ENCODE assay signal across 15 mouse cellular contexts in genomic region chr12:30598955-30599354, GRCm38 (mm10). TPM values are rescaled to one million over a fixed set of nuclear protein-coding genes. Genes with fewer than 3 reads are reported as not detected.
DNase-seq lines count a peak whose midpoint lies in the region; ATAC-seq and TF ChIP-seq lines count a peak whose summit lies in the region.
"Had no signal": no experiment of that assay in that cellular context is flagged by ENCODE, and none has a peak within 500 bp of the region (broad histone marks: within the 10 kb centered on the region; RNA-seq: fewer than 3 reads in every experiment).

No protein-coding gene starts in this region.

- no peak overlapping the region for H3K9ac ChIP-seq in hindbrain, postnatal 0 days (replicated peaks; ENCODE audit: low read length)
- H3K9ac ChIP-seq in hindbrain, embryonic 12.5 days = no peak overlapping the region
- H3K9ac ChIP-seq in midbrain, postnatal 0 days (replicated peaks; ENCODE audit: low read length, poor library complexity, severe bottlenecking) = no peak overlapping the region
- H3K9ac ChIP-seq in midbrain, embryonic 13.5 days (replicated peaks) = no peak overlapping the region
- H3K9ac ChIP-seq: forebrain, embryonic 13.5 days; intestine, embryonic 15.5 days; kidney, embryonic 15.5 days; lung, embryonic 15.5 days; neural tube, embryonic 15.5 days had no signal

- no peaks in the 10 kb centered on the region for H3K9me3 ChIP-seq in hindbrain, postnatal 0 days (ENCODE audit: low read length)
- H3K9me3 ChIP-seq in hindbrain, embryonic 12.5 days (replicated peaks) = no peaks in the 10 kb centered on the region
- no peaks in the 10 kb centered on the region for H3K9me3 ChIP-seq in midbrain, postnatal 0 days (ENCODE audit: low read length)
- H3K9me3 ChIP-seq in midbrain, embryonic 13.5 days = no peaks in the 10 kb centered on the region
- H3K9me3 ChIP-seq: forebrain, embryonic 13.5 days; intestine, embryonic 15.5 days; kidney, embryonic 15.5 days; lung, embryonic 15.5 days; neural tube, embryonic 15.5 days had no signal

- no peaks in the 10 kb centered on the region for H3K4me1 ChIP-seq in hindbrain, postnatal 0 days (ENCODE audit: insufficient read depth, low read length)
- H3K4me1 ChIP-seq in hindbrain, embryonic 12.5 days = 0 out of 2 replicates have a peak, but pooled peaks cover 2% of the 10 kb centered on the region
- no peaks in the 10 kb centered on the region for H3K4me1 ChIP-seq in midbrain, postnatal 0 days (ENCODE audit: insufficient read depth, low read length)
- no peaks in the 10 kb centered on the region for H3K4me1 ChIP-seq in midbrain, embryonic 13.5 days (replicated peaks)
- H3K4me1 ChIP-seq: forebrain, embryonic 13.5 days; intestine, embryonic 15.5 days; kidney, embryonic 15.5 days; neural tube, embryonic 15.5 days had no signal

- H3K4me3 ChIP-seq in hindbrain, postnatal 0 days (ENCODE audit: low read length) = no peak overlapping the region
- H3K4me3 ChIP-seq in hindbrain, embryonic 12.5 days = no peak overlapping the region
- no peak overlapping the region for H3K4me3 ChIP-seq in midbrain, postnatal 0 days (ENCODE audit: low read depth, low read length)
- no peak overlapping the region for H3K4me3 ChIP-seq in midbrain, embryonic 13.5 days (replicated peaks)
- H3K4me3 ChIP-seq: forebrain, embryonic 13.5 days; intestine, embryonic 15.5 days; kidney, embryonic 15.5 days; lung, embryonic 15.5 days; neural tube, embryonic 15.5 days had no signal

- 0 out of 2 replicates have a peak, but pooled peaks have one; percentile 13 for ATAC-seq in hindbrain, postnatal 0 days
- no peak for ATAC-seq in hindbrain, embryonic 12.5 days (ENCODE audit: low FRiP score)
- no peak for ATAC-seq in midbrain, postnatal 0 days (ENCODE audit: low FRiP score)
- no peak for ATAC-seq in midbrain, embryonic 13.5 days
- ATAC-seq: forebrain, embryonic 13.5 days; intestine, embryonic 15.5 days had no signal

- H3K27ac ChIP-seq in hindbrain, postnatal 0 days = no peak overlapping the region
- no peak overlapping the region for H3K27ac ChIP-seq in hindbrain, embryonic 12.5 days
- no peak overlapping the region for H3K27ac ChIP-seq in midbrain, postnatal 0 days (ENCODE audit: low read depth, low read length)
- H3K27ac ChIP-seq in midbrain, embryonic 13.5 days = no peak overlapping the region
- H3K27ac ChIP-seq: forebrain, embryonic 13.5 days; intestine, embryonic 15.5 days; kidney, embryonic 15.5 days; neural tube, embryonic 15.5 days had no signal

- no peaks in the 10 kb centered on the region for H3K27me3 ChIP-seq in hindbrain, postnatal 0 days (ENCODE audit: insufficient read depth, low read length)
- 0 out of 2 replicates have a peak, but pooled peaks cover 3% of the 10 kb centered on the region for H3K27me3 ChIP-seq in hindbrain, embryonic 12.5 days
- H3K27me3 ChIP-seq in midbrain, postnatal 0 days (ENCODE audit: insufficient read depth, low read length) = no peaks in the 10 kb centered on the region
- no peaks in the 10 kb centered on the region for H3K27me3 ChIP-seq in midbrain, embryonic 13.5 days
- H3K27me3 ChIP-seq: forebrain, embryonic 13.5 days; intestine, embryonic 15.5 days; lung, embryonic 15.5 days; neural tube, embryonic 15.5 days had no signal

- H3K4me2 ChIP-seq in hindbrain, postnatal 0 days (ENCODE audit: low read depth, low read length) = no peak overlapping the region
- H3K4me2 ChIP-seq in hindbrain, embryonic 12.5 days (replicated peaks) = no peak overlapping the region
- H3K4me2 ChIP-seq in midbrain, postnatal 0 days (ENCODE audit: low read depth, low read length, poor library complexity, severe bottlenecking) = no peak overlapping the region
- H3K4me2 ChIP-seq in midbrain, embryonic 13.5 days (replicated peaks) = no peak overlapping the region
- H3K4me2 ChIP-seq: forebrain, embryonic 13.5 days; intestine, embryonic 15.5 days; kidney, embryonic 15.5 days; liver, embryonic 11.5 days; lung, embryonic 15.5 days; neural tube, embryonic 15.5 days had no signal

- 34% methylated on average over 3 of the region's 3 CpGs for WGBS in hindbrain, postnatal 0 days
- 59% methylated on average over 3 of the region's 3 CpGs for WGBS in hindbrain, embryonic 12.5 days
- WGBS in midbrain, postnatal 0 days = 49% methylated on average over 3 of the region's 3 CpGs
- 69% methylated on average over 3 of the region's 3 CpGs for WGBS in midbrain, embryonic 13.5 days

- TF ChIP-seq POLR2A in brain, embryonic 14.5 days (IDR thresholded peaks at IDR 0.05; ENCODE audit: borderline replicate concordance, extremely low read depth, insufficient read depth, insufficient read length, poor library complexity, severe bottlenecking) = no peak

- DNase-seq in hindbrain, postnatal 0 days (ENCODE audit: low spot score) = peak; percentile 48
- DNase-seq in midbrain, postnatal 0 days (ENCODE audit: low spot score) = peak; percentile 43
- DNase-seq in brain, embryonic 14.5 days (ENCODE audit: low read depth) = peak; percentile 53
- DNase-seq in yolk sac, embryonic 10.5 days (ENCODE audit: low spot score) = no peak
- no peak for DNase-seq in embryo, embryonic 9.5 days (ENCODE audit: extremely low spot score)
- DNase-seq: adrenal gland, adult 2 months; cerebellum, adult 11-12 months had no signal

- TF ChIP-seq CTCF in hindbrain, postnatal 0 days (IDR thresholded peaks at IDR 0.05; ENCODE audit: low read depth) = no peak
- no peak for TF ChIP-seq CTCF in midbrain, postnatal 0 days (IDR thresholded peaks at IDR 0.05)
- no peak for TF ChIP-seq CTCF in brain, embryonic 14.5 days (IDR thresholded peaks at IDR 0.05; ENCODE audit: borderline replicate concordance, extremely low read depth, insufficient read depth, insufficient read length)

- H3K36me3 ChIP-seq in hindbrain, postnatal 0 days (ENCODE audit: insufficient read depth, low read length) = no peaks in the 10 kb centered on the region
- H3K36me3 ChIP-seq in hindbrain, embryonic 12.5 days = no peaks in the 10 kb centered on the region
- no peaks in the 10 kb centered on the region for H3K36me3 ChIP-seq in midbrain, postnatal 0 days (ENCODE audit: insufficient read depth, low read length)
- no peaks in the 10 kb centered on the region for H3K36me3 ChIP-seq in midbrain, embryonic 13.5 days
- H3K36me3 ChIP-seq: intestine, embryonic 15.5 days; kidney, embryonic 15.5 days; lung, embryonic 15.5 days; neural tube, embryonic 15.5 days had no signal

RNA-seq across cellular contexts. Expression of gene Tmem18, which starts 14.7 kb away (rescaled TPM):
- total RNA-seq in hindbrain, postnatal 0 days (2014; rRNA removed) = 40.7 and 44.5 TPM in 2 replicates
- 40.2 and 40.4 TPM in 2 replicates for polyA plus RNA-seq in hindbrain, postnatal 0 days (2015; fragmentation: Nextera tagmentation; extraction: Ambion mirVana)
- 28.1 and 30.0 TPM in 2 replicates for polyA plus RNA-seq in hindbrain, embryonic 12.5 days (2016; fragmentation: Nextera tagmentation; extraction: Ambion mirVana)
- 43.9 and 60.5 TPM in 2 replicates for total RNA-seq in midbrain, postnatal 0 days (2014; rRNA removed)
- 42.7 and 44.2 TPM in 2 replicates for polyA plus RNA-seq in midbrain, postnatal 0 days (2015; fragmentation: Nextera tagmentation; extraction: Ambion mirVana)
- 25.0 and 30.4 TPM in 2 replicates for polyA plus RNA-seq in midbrain, embryonic 13.5 days (2015; fragmentation: Nextera tagmentation; extraction: Ambion mirVana)
- 21.5 and 22.3 TPM in 2 replicates for polyA plus RNA-seq in brain, embryonic 14.5 days (2012; rRNA removed)

Comparison
In these comparisons a context has a peak if more than half of its experiments do, and no peak if none do; other contexts are left out.
1. DNase-seq: peak in hindbrain, postnatal 0 days (single experiment), midbrain, postnatal 0 days (single experiment) and brain, embryonic 14.5 days (single experiment); none in yolk sac, embryonic 10.5 days (single experiment) and embryo, embryonic 9.5 days (single experiment).